Mouse (Mus musculus) MEL (cell line): ENCODE measurements around the gene Sh2b2.
A peak's percentile ranks its signal among the peaks of the same experiment; 100 is the strongest.

ENCODE experiments used
- CHD2 ChIP-seq: IDR thresholded peaks from 2 replicates; pipeline ENCODE4 v1.6.1; 2011; ENCODE audit warnings: low read length, improper control_type of control experiment
- CTCF ChIP-seq, 3 experiments: IDR thresholded peaks in 2 of 3; conservative IDR thresholded peaks in 1 of 3; 2 replicates each; pipeline ENCODE4 v1.5.1; 2011 to 2012; ENCODE audit warnings: low read length in 3 of 3, low read depth in 2 of 3, mild to moderate bottlenecking in 2 of 3, improper control_type of control experiment in 1 of 3, inconsistent platforms in 1 of 3, mixed read lengths in 1 of 3, moderate library complexity in 1 of 3; ENCODE audit not compliant: control insufficient read depth in 1 of 3, insufficient read depth in 1 of 3, poor library complexity in 1 of 3, severe bottlenecking in 1 of 3
- EP300 ChIP-seq, 2 experiments: IDR thresholded peaks; 2 replicates each; pipeline ENCODE4 v1.6.1; 2011; ENCODE audit warnings: improper control_type of control experiment in 2 of 2, low read length in 2 of 2, low read depth in 1 of 2, mild to moderate bottlenecking in 1 of 2
- GABPA ChIP-seq: IDR thresholded peaks from 2 replicates; pipeline ENCODE4 v1.6.1; 2012; ENCODE audit warnings: low read depth, mild to moderate bottlenecking, inconsistent platforms, low read length, improper control_type of control experiment, moderate library complexity
- GATA1 ChIP-seq: IDR thresholded peaks from 2 replicates; pipeline ENCODE4 v1.6.1; 2011; ENCODE audit warnings: low read depth, low read length, improper control_type of control experiment
- HCFC1 ChIP-seq: IDR thresholded peaks from 2 replicates; pipeline ENCODE4 v1.6.1; 2012; ENCODE audit warnings: low read depth, mild to moderate bottlenecking, inconsistent platforms, low read length, improper control_type of control experiment, moderate library complexity
- MAFK ChIP-seq: IDR thresholded peaks from 2 replicates; pipeline ENCODE4 v1.6.1; 2011; ENCODE audit warnings: low read depth, mild to moderate bottlenecking, low read length, improper control_type of control experiment, borderline replicate concordance
- MAZ ChIP-seq: IDR thresholded peaks from 2 replicates; pipeline ENCODE4 v1.6.1; 2012; ENCODE audit warnings: low read depth, mild to moderate bottlenecking, inconsistent platforms, low read length, improper control_type of control experiment
- MYC ChIP-seq: IDR thresholded peaks from 2 replicates; pipeline ENCODE4 v1.6.1; 2011; ENCODE audit warnings: low read depth, mild to moderate bottlenecking, low read length, improper control_type of control experiment, moderate library complexity
- POLR2A ChIP-seq, 2 experiments: IDR thresholded peaks; 2 replicates each; pipeline ENCODE4 v1.6.1; 2011 to 2012; ENCODE audit warnings: low read length in 2 of 2, mild to moderate bottlenecking in 2 of 2, control low read depth in 1 of 2, improper control_type of control experiment in 1 of 2, low read depth in 1 of 2, moderate library complexity in 1 of 2; ENCODE audit not compliant: control insufficient read depth in 1 of 2, insufficient read depth in 1 of 2, poor library complexity in 1 of 2
- SIN3A ChIP-seq: IDR thresholded peaks from 2 replicates; pipeline ENCODE4 v1.6.1; 2012; ENCODE audit warnings: low read length, improper control_type of control experiment, inconsistent platforms
- ZC3H11A ChIP-seq: IDR thresholded peaks from 2 replicates; pipeline ENCODE4 v1.6.1; 2012; ENCODE audit warnings: low read depth, mild to moderate bottlenecking, inconsistent platforms, low read length, improper control_type of control experiment
- ZKSCAN1 ChIP-seq: IDR thresholded peaks from 2 replicates; pipeline ENCODE4 v1.6.1; 2012; ENCODE audit warnings: low read depth, mild to moderate bottlenecking, inconsistent platforms, low read length, improper control_type of control experiment, moderate library complexity

DNA sequence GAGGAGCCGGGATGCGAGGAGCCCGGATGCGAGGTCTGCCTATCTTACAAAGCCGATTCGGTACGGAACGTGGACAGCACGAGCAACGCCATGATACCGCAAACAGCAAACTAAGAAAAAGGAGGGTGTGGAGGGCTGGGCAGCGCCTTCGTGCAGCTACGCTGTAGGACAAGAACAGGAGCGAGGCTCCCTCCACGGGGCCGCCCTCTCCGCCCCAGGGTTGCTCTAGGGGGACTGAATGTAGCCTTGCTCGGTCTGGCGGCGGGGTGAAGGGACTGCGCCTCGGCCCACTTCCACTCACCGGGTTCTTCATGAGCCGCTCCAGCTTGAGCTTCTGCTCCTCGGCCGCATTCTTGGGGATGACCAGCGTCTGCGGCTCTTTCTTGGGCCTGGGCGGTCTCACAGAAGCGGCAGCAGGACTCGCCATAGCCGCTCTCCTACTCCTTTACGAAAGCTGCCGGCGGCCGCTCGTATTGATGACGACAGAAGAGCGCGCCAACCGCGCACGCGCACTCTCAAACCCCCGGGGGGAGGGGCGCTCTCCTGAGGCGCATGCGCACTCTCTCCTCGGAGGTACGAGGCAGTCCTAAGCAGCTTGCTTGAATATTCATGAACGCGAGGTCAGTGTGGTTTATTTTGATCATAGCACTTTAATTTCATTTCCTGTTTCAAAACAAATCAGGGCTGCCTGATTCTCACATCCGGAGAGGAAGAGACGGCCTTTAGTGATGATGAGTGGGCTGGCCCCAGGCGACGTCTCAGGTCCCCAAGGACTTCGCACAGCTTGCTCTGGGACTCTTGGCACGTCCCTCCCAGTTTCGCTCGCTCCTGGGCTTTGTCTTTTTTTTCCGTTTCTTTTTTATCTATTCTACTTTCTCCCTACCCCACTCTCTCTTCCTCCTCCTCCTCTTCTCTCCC lies 47.6 kb downstream of the Sh2b2 start, which contains the start of gene Prkrip1:
- no peak for TF ChIP-seq CTCF (IDR thresholded peaks at IDR 0.05 in 2 of 3, conservative IDR thresholded peaks at IDR 0.05 in 1 of 3; ENCODE audit: control insufficient read depth in 1 of 3, insufficient read depth in 1 of 3, low read depth in 2 of 3, low read length in 3 of 3, poor library complexity in 1 of 3, severe bottlenecking in 1 of 3)
- peak; percentile 61 to 84 for TF ChIP-seq POLR2A (IDR thresholded peaks at IDR 0.05; ENCODE audit: control insufficient read depth in 1 of 2, insufficient read depth in 1 of 2, low read depth in 1 of 2, low read length in 2 of 2, poor library complexity in 1 of 2)
- TF ChIP-seq HCFC1 = peak; percentile 94
- peak; percentile 58 for TF ChIP-seq CHD2
- TF ChIP-seq GATA1 = no peak
- no peak for TF ChIP-seq GABPA
- TF ChIP-seq MAZ = peak; percentile 94
- TF ChIP-seq ZC3H11A = 0 out of 2 replicates have a peak, but pooled peaks have one; percentile 12
- TF ChIP-seq EP300 (IDR thresholded peaks at IDR 0.05; ENCODE audit: low read depth in 1 of 2, low read length in 2 of 2) = peak in 1 of 2 experiments; percentile 21; a peak in 2 of 4 replicates
- TF ChIP-seq MYC = peak; percentile 53; the same call in 1 of the 2 replicates
- peak; percentile 93 for TF ChIP-seq SIN3A
- TF ChIP-seq MAFK = no peak
- no peak for TF ChIP-seq ZKSCAN1
